ENCODE assay signal across 8 mouse cellular contexts in genomic region chr11:78176402-78176862, GRCm38 (mm10). TPM values are rescaled to one million over a fixed set of nuclear protein-coding genes. Genes with fewer than 3 reads are reported as not detected.
DNase-seq lines count a peak whose midpoint lies in the region; ATAC-seq and TF ChIP-seq lines count a peak whose summit lies in the region.

Gene Nek8 (minus strand): TSS chr11:78176675.
Gene Tlcd1 (plus strand): TSS chr11:78176711.

- peak; percentile 75 for ATAC-seq in heart, embryonic 15.5 days (replicated peaks; ENCODE audit: insufficient number of reproducible peaks, insufficient read depth, low FRiP score, low read depth)
- ATAC-seq in liver, postnatal 0 days = peak; percentile 50
- ATAC-seq in neural tube, embryonic 12.5 days (ENCODE audit: low FRiP score, low read depth) = 0 out of 2 replicates have a peak, but pooled peaks have one; percentile 27
- peak; percentile 58 for ATAC-seq in stomach, postnatal 0 days (ENCODE audit: low FRiP score, low TSS enrichment)

- H3K36me3 ChIP-seq in heart, embryonic 15.5 days = peaks cover 20% of the 10 kb centered on the region
- peaks cover 21% of the 10 kb centered on the region for H3K36me3 ChIP-seq in liver, postnatal 0 days (replicated peaks; ENCODE audit: insufficient read depth, low read length)
- H3K36me3 ChIP-seq in neural tube, embryonic 12.5 days = peaks cover 20% of the 10 kb centered on the region
- H3K36me3 ChIP-seq in stomach, postnatal 0 days (ENCODE audit: control insufficient read depth, insufficient read depth, low read length) = no peaks in the 10 kb centered on the region

- no peak for TF ChIP-seq CTCF in liver, postnatal 0 days (IDR thresholded peaks at IDR 0.05; ENCODE audit: low read depth)
- TF ChIP-seq CTCF in stomach, postnatal 0 days (IDR thresholded peaks at IDR 0.05; ENCODE audit: low read depth) = no peak

- H3K4me1 ChIP-seq in brown adipose tissue, adult 24 weeks (ENCODE audit: control insufficient read depth, insufficient read depth, insufficient read length, low read length) = peaks cover 4% of the 10 kb centered on the region; the same call in 1 of the 2 replicates
- H3K4me1 ChIP-seq in heart, embryonic 15.5 days (replicated peaks) = peaks cover 40% of the 10 kb centered on the region
- H3K4me1 ChIP-seq in liver, postnatal 0 days (ENCODE audit: insufficient read depth) = peaks cover 36% of the 10 kb centered on the region
- H3K4me1 ChIP-seq in neural tube, embryonic 12.5 days = peaks cover 43% of the 10 kb centered on the region
- no peaks in the 10 kb centered on the region for H3K4me1 ChIP-seq in stomach, postnatal 0 days (replicated peaks; ENCODE audit: control insufficient read depth, insufficient read depth)

- TF ChIP-seq EP300 in liver, postnatal 0 days (IDR thresholded peaks at IDR 0.05; ENCODE audit: low read depth) = no peak; the same call in 1 of the 2 replicates
- TF ChIP-seq EP300 in stomach, postnatal 0 days (optimal IDR thresholded peaks at IDR 0.05) = no peak

- peak within 1 kb of the TSS; percentile 91 for H3K27ac ChIP-seq in brown adipose tissue, adult 24 weeks (replicated peaks; ENCODE audit: low read depth, low read length)
- H3K27ac ChIP-seq in heart, embryonic 15.5 days = peak within 1 kb of the TSS; percentile 98
- H3K27ac ChIP-seq in liver, postnatal 0 days (ENCODE audit: low read depth) = peak within 1 kb of the TSS; percentile 96
- no peak within 1 kb of the TSS for H3K27ac ChIP-seq in neural tube, embryonic 12.5 days
- H3K27ac ChIP-seq in stomach, postnatal 0 days (replicated peaks) = peak within 1 kb of the TSS; percentile 97

- H3K4me2 ChIP-seq in heart, embryonic 15.5 days = peak within 1 kb of the TSS; percentile 96
- peak within 1 kb of the TSS; percentile 96 for H3K4me2 ChIP-seq in liver, postnatal 0 days (ENCODE audit: low read depth, low read length)
- H3K4me2 ChIP-seq in neural tube, embryonic 12.5 days (replicated peaks) = peak within 1 kb of the TSS; percentile 91
- peak within 1 kb of the TSS; percentile 95 for H3K4me2 ChIP-seq in stomach, postnatal 0 days (replicated peaks; ENCODE audit: low read depth)

- 0% methylated on average over 32 of the region's 32 CpGs for WGBS in heart, embryonic 15.5 days
- under 1% methylated on average over 32 of the region's 32 CpGs for WGBS in liver, postnatal 0 days (ENCODE audit: insufficient replicate concordance)
- WGBS in neural tube, embryonic 12.5 days = under 1% methylated on average over 32 of the region's 32 CpGs
- WGBS in stomach, postnatal 0 days = under 1% methylated on average over 32 of the region's 32 CpGs

- peak; percentile 80 to 93 for DNase-seq in CD8-positive naive resting alpha-beta T cell, adult 2 months (ENCODE audit: low read depth in 2 of 2, low spot score in 2 of 2)
- peak; percentile 77 for DNase-seq in fibroblast of lung, adult 2 months (ENCODE audit: low read depth)
- peak; percentile 97 for DNase-seq in kidney, postnatal 14 days
- DNase-seq in liver, postnatal 0 days = peak; percentile 95
- peak; percentile 93 for DNase-seq in stomach, postnatal 0 days (ENCODE audit: low spot score)

- peak within 1 kb of the TSS; percentile 95 for H3K4me3 ChIP-seq in brown adipose tissue, adult 24 weeks (ENCODE audit: insufficient read depth, low read depth, low read length)
- peak within 1 kb of the TSS; percentile 75 for H3K4me3 ChIP-seq in heart, embryonic 15.5 days
- peak within 1 kb of the TSS; percentile 81 for H3K4me3 ChIP-seq in liver, postnatal 0 days (ENCODE audit: low read depth, low read length)
- peak within 1 kb of the TSS; percentile 54 for H3K4me3 ChIP-seq in neural tube, embryonic 12.5 days
- H3K4me3 ChIP-seq in stomach, postnatal 0 days (ENCODE audit: low read depth, low read length) = peak within 1 kb of the TSS; percentile 58

- no peaks in the 10 kb centered on the region for H3K9me3 ChIP-seq in heart, embryonic 15.5 days (replicated peaks)
- H3K9me3 ChIP-seq in liver, postnatal 0 days (ENCODE audit: low read length) = no peaks in the 10 kb centered on the region
- H3K9me3 ChIP-seq in neural tube, embryonic 12.5 days = no peaks in the 10 kb centered on the region
- H3K9me3 ChIP-seq in stomach, postnatal 0 days (ENCODE audit: control insufficient read depth, low read length) = no peaks in the 10 kb centered on the region

- H3K27me3 ChIP-seq in heart, embryonic 15.5 days = no peaks in the 10 kb centered on the region
- H3K27me3 ChIP-seq in liver, postnatal 0 days (ENCODE audit: insufficient read depth, low read length) = no peaks in the 10 kb centered on the region
- H3K27me3 ChIP-seq in neural tube, embryonic 12.5 days (replicated peaks) = no peaks in the 10 kb centered on the region
- H3K27me3 ChIP-seq in stomach, postnatal 0 days (ENCODE audit: control insufficient read depth, insufficient read depth, low read length) = no peaks in the 10 kb centered on the region

- peak within 1 kb of the TSS; percentile 63 for H3K9ac ChIP-seq in heart, embryonic 15.5 days
- peak within 1 kb of the TSS; percentile 84 for H3K9ac ChIP-seq in liver, postnatal 0 days (replicated peaks)
- H3K9ac ChIP-seq in neural tube, embryonic 12.5 days = peak within 1 kb of the TSS; percentile 72
- H3K9ac ChIP-seq in stomach, postnatal 0 days (ENCODE audit: low read length) = peak within 1 kb of the TSS; percentile 67

RNA-seq across cellular contexts. Expression of gene Nek8, which starts in this region (rescaled TPM):
- 3.2 and 6.3 TPM in 2 replicates for polyA plus RNA-seq in brown adipose tissue, adult 24 weeks (2012; ENCODE audit: insufficient read depth, insufficient read length, missing spikeins)
- polyA plus RNA-seq in heart, embryonic 15.5 days (2015; fragmentation: Nextera tagmentation; extraction: Ambion mirVana) = 12.4 and 17.3 TPM in 2 replicates
- 4.9 and 5.4 TPM in 2 replicates for polyA plus RNA-seq in liver, postnatal 0 days (2015; fragmentation: Nextera tagmentation; extraction: Ambion mirVana)
- polyA plus RNA-seq in neural tube, embryonic 12.5 days (2016; fragmentation: Nextera tagmentation; extraction: Ambion mirVana) = 10.2 and 11.1 TPM in 2 replicates
- polyA plus RNA-seq in stomach, postnatal 0 days (2015; fragmentation: Nextera tagmentation; extraction: Ambion mirVana) = 6.4 and 7.4 TPM in 2 replicates

RNA-seq across cellular contexts. Expression of gene Tlcd1, which starts in this region (rescaled TPM):
- 77.2 and 118 TPM in 2 replicates for polyA plus RNA-seq in brown adipose tissue, adult 24 weeks (2012; ENCODE audit: insufficient read depth, insufficient read length, missing spikeins)
- polyA plus RNA-seq in heart, embryonic 15.5 days (2015; fragmentation: Nextera tagmentation; extraction: Ambion mirVana) = 13.5 and 14.2 TPM in 2 replicates
- 38.2 and 40.3 TPM in 2 replicates for polyA plus RNA-seq in liver, postnatal 0 days (2015; fragmentation: Nextera tagmentation; extraction: Ambion mirVana)
- 8.2 and 10.5 TPM in 2 replicates for polyA plus RNA-seq in neural tube, embryonic 12.5 days (2016; fragmentation: Nextera tagmentation; extraction: Ambion mirVana)
- 41.3 and 45.6 TPM in 2 replicates for polyA plus RNA-seq in stomach, postnatal 0 days (2015; fragmentation: Nextera tagmentation; extraction: Ambion mirVana)
